Mouse (Mus musculus) embryonic facial prominence, embryonic 12.5 days (tissue): ENCODE measurements at regions not wholly inside any gene's neighbourhood (a gene's known extent, or its start where the extent isn't known, plus 50 kb on each side); places are given as distances from the start of the nearest gene placed in this dataset.

Source experiments
- ATAC-seq: fragments of 200-750 bp; cut with Nextera tagmentation; 2 replicates; pipeline ENCODE4 v1.8.0; 2017; ENCODE audit not compliant: insufficient number of reproducible peaks, insufficient read depth, low FRiP score, low TSS enrichment
- H3K27ac ChIP-seq: fragments of 300-500 bp; sonication (generic); 2 replicates; pipeline ENCODE4 v1.5.1; 2016; ENCODE audit warnings: mild to moderate bottlenecking
- H3K27me3 ChIP-seq: fragments of 300-500 bp; sonication (generic); 2 replicates; pipeline ENCODE4 v1.6.1; 2016; ENCODE audit warnings: mild to moderate bottlenecking, moderate library complexity
- H3K36me3 ChIP-seq: fragments of 300-500 bp; sonication (generic); 2 replicates; pipeline ENCODE4 v1.6.1; 2016; ENCODE audit warnings: mild to moderate bottlenecking
- H3K4me1 ChIP-seq: fragments of 300-500 bp; sonication (generic); 2 replicates; pipeline ENCODE4 v1.6.1; 2016
- H3K4me2 ChIP-seq: fragments of 300-500 bp; sonication (generic); replicated peaks from 2 replicates; pipeline ENCODE4 v1.6.1; 2016; ENCODE audit warnings: mild to moderate bottlenecking, moderate library complexity
- H3K4me3 ChIP-seq: fragments of 300-500 bp; sonication (generic); 2 replicates; pipeline ENCODE4 v1.5.1; 2016; ENCODE audit warnings: mild to moderate bottlenecking
- H3K9ac ChIP-seq: fragments of 300-500 bp; sonication (generic); 2 replicates; pipeline ENCODE4 v1.6.1; 2016; ENCODE audit warnings: mild to moderate bottlenecking, moderate library complexity
- H3K9me3 ChIP-seq: fragments of 300-500 bp; sonication (generic); 2 replicates; pipeline ENCODE4 v1.6.1; 2016; ENCODE audit warnings: mild to moderate bottlenecking, moderate library complexity
- WGBS: fragments of 180-500 bp; shearing (Covaris S2); methylation state at CpG from one replicate; pipeline ENCODE4 v1.1.7; 2016; 5-methylcytosine and 5-hydroxymethylcytosine counted together

GRCm38 (mm10) chr2:109618341-109619058 is 56.0 kb upstream of the Bdnf start:
- H3K4me2 ChIP-seq: no peak overlapping the region
- no peak overlapping the region for H3K27ac ChIP-seq
- 87% methylated on average over 9 of the region's 9 CpGs for WGBS
- no peak overlapping the region for H3K4me3 ChIP-seq
- no peak overlapping the region for H3K9ac ChIP-seq
- H3K27me3 ChIP-seq: no peaks in the 10 kb centered on the region
- no peaks in the 10 kb centered on the region for H3K36me3 ChIP-seq
- no peaks in the 10 kb centered on the region for H3K9me3 ChIP-seq
- no peak for ATAC-seq
- H3K4me1 ChIP-seq: no peaks in the 10 kb centered on the region

GRCm38 (mm10) chr2:109619676-109620075 is 54.8 kb upstream of the Bdnf start:
- H3K4me1 ChIP-seq: no peaks in the 10 kb centered on the region
- WGBS: 91% methylated on average over 6 of the region's 6 CpGs

GRCm38 (mm10) chr2:109621595-109621994 is 52.9 kb upstream of the Bdnf start:
- no peaks in the 10 kb centered on the region for H3K36me3 ChIP-seq
- H3K27ac ChIP-seq: no peak overlapping the region
- no peaks in the 10 kb centered on the region for H3K4me1 ChIP-seq
- H3K27me3 ChIP-seq: no peaks in the 10 kb centered on the region
- H3K9me3 ChIP-seq: no peaks in the 10 kb centered on the region
- 68% methylated on average over 9 of the region's 9 CpGs for WGBS
- no peak for ATAC-seq
- no peak overlapping the region for H3K4me2 ChIP-seq
- no peak overlapping the region for H3K9ac ChIP-seq
- H3K4me3 ChIP-seq: no peak overlapping the region

More at GRCm38 (mm10) chr2:109619676-109620075, 54.8 kb upstream of the Bdnf start:
- H3K36me3 ChIP-seq: no peaks in the 10 kb centered on the region
- H3K27me3 ChIP-seq: no peaks in the 10 kb centered on the region
- H3K4me3 ChIP-seq: no peak overlapping the region
- no peak overlapping the region for H3K4me2 ChIP-seq
- no peak for ATAC-seq
- no peak overlapping the region for H3K9ac ChIP-seq
- H3K9me3 ChIP-seq: no peaks in the 10 kb centered on the region
- H3K27ac ChIP-seq: no peak overlapping the region
